8 mouse cellular contexts compared by ENCODE assay signal in the genomic region with DNA sequence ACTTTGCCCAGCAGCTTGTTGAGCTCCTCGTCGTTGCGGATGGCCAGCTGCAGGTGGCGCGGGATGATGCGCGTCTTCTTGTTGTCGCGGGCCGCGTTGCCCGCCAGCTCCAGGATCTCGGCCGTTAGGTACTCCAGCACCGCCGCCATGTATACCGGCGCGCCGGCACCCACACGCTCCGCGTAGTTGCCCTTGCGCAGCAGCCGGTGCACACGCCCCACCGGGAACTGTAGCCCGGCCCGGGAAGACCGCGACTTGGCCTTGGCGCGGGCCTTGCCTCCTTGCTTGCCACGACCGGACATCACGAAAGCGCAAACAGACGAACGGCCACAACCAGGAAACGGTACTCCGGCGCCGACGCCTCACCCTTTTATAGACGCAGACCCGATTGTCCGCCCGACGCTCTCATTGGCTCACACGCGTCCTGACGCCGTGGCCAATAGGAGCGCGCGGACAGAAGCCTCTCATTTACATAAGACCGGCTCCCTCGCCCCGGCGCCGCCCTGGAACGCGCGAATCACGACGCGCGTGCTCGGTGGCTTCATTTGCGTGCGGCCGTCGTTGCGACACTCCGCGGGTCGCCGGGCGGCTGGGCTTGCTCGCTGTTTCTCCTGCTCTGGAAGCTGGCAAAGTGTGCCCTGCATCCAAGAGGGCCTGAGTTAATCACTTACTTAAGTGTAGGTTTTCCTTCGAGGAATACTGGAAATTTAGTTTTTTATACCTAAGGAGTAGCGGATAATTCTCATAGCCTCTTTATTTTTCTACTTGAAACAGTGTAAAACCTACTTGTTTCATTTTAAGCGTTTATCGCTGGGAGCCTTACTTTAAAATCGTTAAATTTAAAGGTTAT. TPM values are rescaled to one million over a fixed set of nuclear protein-coding genes. Genes with fewer than 3 reads are reported as not detected.
DNase-seq lines count a peak whose midpoint lies in the region; ATAC-seq and TF ChIP-seq lines count a peak whose summit lies in the region.
"Not testable (repeated sequence)": the region's sequence is repeated elsewhere in the genome, so short reads cannot be mapped to it uniquely, and the experiment has no call there.

TSS of gene Hist2h2aa2 (minus strand) at position 328 of the 850 bp plus-strand sequence.

- peak within 1 kb of the TSS; percentile 65 for H3K4me3 ChIP-seq in brown adipose tissue, adult 24 weeks (ENCODE audit: insufficient read depth, low read depth, low read length)
- H3K4me3 ChIP-seq in forebrain, embryonic 12.5 days (replicated peaks), result peak within 1 kb of the TSS; percentile 36
- H3K4me3 ChIP-seq in heart, embryonic 16.5 days (ENCODE audit: low read length), result peak within 1 kb of the TSS; percentile 40
- H3K4me3 ChIP-seq in liver, embryonic 14.5 days (ENCODE audit: insufficient read depth in 1 of 2, low read depth in 2 of 2, low read length in 2 of 2), result peak within 1 kb of the TSS; percentile 43 to 57
- peak within 1 kb of the TSS; percentile 31; the same call in 1 of the 2 replicates for H3K4me3 ChIP-seq in neural tube, embryonic 12.5 days
- H3K4me3 ChIP-seq in stomach, postnatal 0 days (ENCODE audit: low read depth, low read length), result peak within 1 kb of the TSS; percentile 27

- DNase-seq in CD4-positive helper T cell, adult 2 months (ENCODE audit: low read depth, low spot score), result peak; percentile 74
- peak; percentile 94 to 97 for DNase-seq in kidney, postnatal 36 days
- DNase-seq in liver, embryonic 14.5 days (ENCODE audit: low read depth in 3 of 3, low spot score in 3 of 3), result not testable (repeated sequence)
- peak; percentile 76 for DNase-seq in stomach, postnatal 0 days (ENCODE audit: low spot score)

- not testable (repeated sequence) for H3K36me3 ChIP-seq in forebrain, embryonic 12.5 days (replicated peaks); heart, embryonic 16.5 days (ENCODE audit: control insufficient read depth, insufficient read depth); liver, embryonic 14.5 days (replicated peaks; ENCODE audit: control insufficient read depth, insufficient read depth, low read depth); neural tube, embryonic 12.5 days; stomach, postnatal 0 days (ENCODE audit: control insufficient read depth, insufficient read depth, low read length)

- H3K9me3 ChIP-seq in forebrain, embryonic 12.5 days; heart, embryonic 16.5 days (replicated peaks; ENCODE audit: control insufficient read depth, low read length); liver, embryonic 14.5 days (ENCODE audit: control insufficient read depth, low read length); neural tube, embryonic 12.5 days; stomach, postnatal 0 days (ENCODE audit: control insufficient read depth, low read length): not testable (repeated sequence)

- H3K4me1 ChIP-seq in brown adipose tissue, adult 24 weeks (ENCODE audit: control insufficient read depth, insufficient read depth, insufficient read length, low read length); stomach, postnatal 0 days (replicated peaks; ENCODE audit: control insufficient read depth, insufficient read depth): not testable (repeated sequence)
- peaks cover 32% of the 10 kb centered on the region for H3K4me1 ChIP-seq in forebrain, embryonic 12.5 days
- H3K4me1 ChIP-seq in heart, embryonic 16.5 days (ENCODE audit: control insufficient read depth, insufficient read depth, low read length), result peaks cover 22% of the 10 kb centered on the region
- H3K4me1 ChIP-seq in liver, embryonic 14.5 days (replicated peaks; ENCODE audit: control insufficient read depth in 2 of 2, insufficient read depth in 2 of 2, low read length in 1 of 2), result peaks cover 25 to 38% of the 10 kb centered on the region in 2 experiments
- peaks cover 19% of the 10 kb centered on the region for H3K4me1 ChIP-seq in neural tube, embryonic 12.5 days

- H3K9ac ChIP-seq in forebrain, embryonic 12.5 days, result peak within 1 kb of the TSS; percentile 44
- peak within 1 kb of the TSS; percentile 71 for H3K9ac ChIP-seq in heart, embryonic 16.5 days (ENCODE audit: low read length)
- H3K9ac ChIP-seq in liver, embryonic 14.5 days (replicated peaks), result peak within 1 kb of the TSS; percentile 76
- H3K9ac ChIP-seq in neural tube, embryonic 12.5 days, result 0 out of 2 replicates have a peak within 1 kb of the TSS, but pooled peaks have one; percentile 44
- H3K9ac ChIP-seq in stomach, postnatal 0 days (ENCODE audit: low read length), result 0 out of 2 replicates have a peak within 1 kb of the TSS, but pooled peaks have one; percentile 35

- not testable (repeated sequence) for H3K27me3 ChIP-seq in forebrain, embryonic 12.5 days; heart, embryonic 16.5 days (ENCODE audit: control insufficient read depth, insufficient read depth, low read length); liver, embryonic 14.5 days (ENCODE audit: control insufficient read depth, insufficient read depth, low read length); neural tube, embryonic 12.5 days (replicated peaks); stomach, postnatal 0 days (ENCODE audit: control insufficient read depth, insufficient read depth, low read length)

- peak within 1 kb of the TSS; percentile 46 for H3K4me2 ChIP-seq in forebrain, embryonic 12.5 days
- peak within 1 kb of the TSS; percentile 57 for H3K4me2 ChIP-seq in heart, embryonic 16.5 days (ENCODE audit: low read depth, low read length)
- H3K4me2 ChIP-seq in liver, embryonic 14.5 days (ENCODE audit: low read depth), result peak within 1 kb of the TSS; percentile 69
- peak within 1 kb of the TSS; percentile 50 for H3K4me2 ChIP-seq in neural tube, embryonic 12.5 days (replicated peaks)
- H3K4me2 ChIP-seq in stomach, postnatal 0 days (replicated peaks; ENCODE audit: low read depth), result peak within 1 kb of the TSS; percentile 30

- TF ChIP-seq CTCF in liver, embryonic 14.5 days (IDR thresholded peaks at IDR 0.05; ENCODE audit: low read depth); stomach, postnatal 0 days (IDR thresholded peaks at IDR 0.05; ENCODE audit: low read depth): not testable (repeated sequence)

- peak; percentile 62 for TF ChIP-seq EP300 in liver, embryonic 14.5 days (IDR thresholded peaks at IDR 0.05; ENCODE audit: low read depth)
- TF ChIP-seq EP300 in stomach, postnatal 0 days (optimal IDR thresholded peaks at IDR 0.05), result not testable (repeated sequence)

- ATAC-seq in forebrain, embryonic 12.5 days (ENCODE audit: low FRiP score), result peak; percentile 88
- ATAC-seq in heart, embryonic 16.5 days (replicated peaks; ENCODE audit: extremely low read depth, insufficient read depth, low FRiP score), result peak; percentile 76
- ATAC-seq in liver, embryonic 14.5 days (ENCODE audit: insufficient read depth), result peak; percentile 60
- peak; percentile 77 for ATAC-seq in neural tube, embryonic 12.5 days (ENCODE audit: low FRiP score, low read depth)
- peak; percentile 87 for ATAC-seq in stomach, postnatal 0 days (ENCODE audit: low FRiP score, low TSS enrichment)

- WGBS in forebrain, embryonic 12.5 days, result 5% methylated on average over 34 of the region's 85 CpGs
- WGBS in heart, embryonic 16.5 days, result 4% methylated on average over 31 of the region's 85 CpGs
- WGBS in liver, embryonic 14.5 days (ENCODE audit: insufficient replicate concordance), result 6% methylated on average over 20 of the region's 85 CpGs
- 4% methylated on average over 42 of the region's 85 CpGs for WGBS in neural tube, embryonic 12.5 days
- WGBS in stomach, postnatal 0 days, result 5% methylated on average over 19 of the region's 85 CpGs

- H3K27ac ChIP-seq in brown adipose tissue, adult 24 weeks (replicated peaks; ENCODE audit: low read depth, low read length), result peak within 1 kb of the TSS; percentile 75
- peak within 1 kb of the TSS; percentile 89 for H3K27ac ChIP-seq in forebrain, embryonic 12.5 days
- peak within 1 kb of the TSS; percentile 87 for H3K27ac ChIP-seq in heart, embryonic 16.5 days (ENCODE audit: low read length)
- peak within 1 kb of the TSS; percentile 86 for H3K27ac ChIP-seq in liver, embryonic 14.5 days
- H3K27ac ChIP-seq in neural tube, embryonic 12.5 days, result not testable (repeated sequence)
- H3K27ac ChIP-seq in stomach, postnatal 0 days (replicated peaks), result peak within 1 kb of the TSS; percentile 65

RNA-seq across cellular contexts. Expression of gene Hist2h2aa2, which starts in this region (rescaled TPM):
- 115 and 122 TPM in 2 replicates for polyA plus RNA-seq in brown adipose tissue, adult 24 weeks (2012; ENCODE audit: insufficient read depth, insufficient read length, missing spikeins)
- 79.4 and 86.1 TPM in 2 replicates for polyA plus RNA-seq in forebrain, embryonic 12.5 days (2016; fragmentation: Nextera tagmentation; extraction: Ambion mirVana)
- 37.9 and 41.1 TPM in 2 replicates for polyA plus RNA-seq in heart, embryonic 16.5 days (2015; fragmentation: Nextera tagmentation; extraction: Ambion mirVana)
- polyA plus RNA-seq in liver, embryonic 14.5 days (2012; rRNA removed), result 32.9 and 34.5 TPM in 2 replicates
- polyA plus RNA-seq in liver, embryonic 14.5 days (2014; fragmentation: Nextera tagmentation; extraction: Ambion mirVana), result 34.2 and 39.0 TPM in 2 replicates
- polyA plus RNA-seq in neural tube, embryonic 12.5 days (2016; fragmentation: Nextera tagmentation; extraction: Ambion mirVana), result 54.5 and 73.7 TPM in 2 replicates
- polyA plus RNA-seq in stomach, postnatal 0 days (2015; fragmentation: Nextera tagmentation; extraction: Ambion mirVana), result 218 and 246 TPM in 2 replicates
